Mouse (Mus musculus) heart, embryonic 15.5 days (tissue): Measurements from ENCODE around the gene Trpm8. TPM values are rescaled to one million over a fixed set of nuclear protein-coding genes. Genes with fewer than 3 reads are reported as not detected.
A peak's percentile ranks its signal among the peaks of the same experiment; 100 is the strongest.

Experiments
- ATAC-seq: fragments of 200-750 bp; cut with Nextera tagmentation; replicated peaks from 2 replicates; pipeline ENCODE4 v1.8.0; 2017; ENCODE audit warnings: low read depth, moderate TSS enrichment; ENCODE audit not compliant: insufficient number of reproducible peaks, insufficient read depth, low FRiP score
- H3K27ac ChIP-seq: fragments of 300-500 bp; sonication (generic); 2 replicates; pipeline ENCODE4 v1.5.1; 2015; ENCODE audit warnings: mild to moderate bottlenecking, inconsistent platforms
- H3K27me3 ChIP-seq: fragments of 300-500 bp; sonication (generic); 2 replicates; pipeline ENCODE4 v1.6.1; 2015; ENCODE audit warnings: inconsistent platforms
- H3K36me3 ChIP-seq: fragments of 300-500 bp; sonication (generic); 2 replicates; pipeline ENCODE4 v1.6.1; 2015; ENCODE audit warnings: mild to moderate bottlenecking, inconsistent platforms
- H3K4me1 ChIP-seq: fragments of 300-500 bp; sonication (generic); replicated peaks from 2 replicates; pipeline ENCODE4 v1.6.1; 2015; ENCODE audit warnings: inconsistent platforms
- H3K4me2 ChIP-seq: fragments of 300-500 bp; sonication (generic); 2 replicates; pipeline ENCODE4 v1.6.1; 2015; ENCODE audit warnings: inconsistent platforms, mild to moderate bottlenecking, moderate library complexity
- H3K4me3 ChIP-seq: fragments of 300-500 bp; sonication (generic); 2 replicates; pipeline ENCODE4 v1.5.1; 2015; ENCODE audit warnings: mild to moderate bottlenecking, inconsistent platforms
- H3K9ac ChIP-seq: fragments of 300-500 bp; sonication (generic); 2 replicates; pipeline ENCODE4 v1.6.1; 2015; ENCODE audit warnings: mild to moderate bottlenecking, inconsistent platforms
- H3K9me3 ChIP-seq: fragments of 300-500 bp; sonication (generic); replicated peaks from 2 replicates; pipeline ENCODE4 v1.6.1; 2016; ENCODE audit warnings: inconsistent platforms
- WGBS: fragments of 180-500 bp; shearing (Covaris S2); methylation state at CpG from one replicate; pipeline ENCODE4 v1.1.7; 2015; ENCODE audit warnings: mixed read lengths; 5-methylcytosine and 5-hydroxymethylcytosine counted together
- polyA plus RNA-seq: library from polyadenylated mRNA; unstranded; fragments of >200 nt; fragmentation: Nextera tagmentation; extraction: Ambion mirVana; gene quantifications from 2 replicates; pipeline ENCODE4 v1.2.1, GENCODE M21; 2015

Trpm8 gene
- polyA plus RNA-seq, 1 experiment from 2014 or later: not detected

DNA sequence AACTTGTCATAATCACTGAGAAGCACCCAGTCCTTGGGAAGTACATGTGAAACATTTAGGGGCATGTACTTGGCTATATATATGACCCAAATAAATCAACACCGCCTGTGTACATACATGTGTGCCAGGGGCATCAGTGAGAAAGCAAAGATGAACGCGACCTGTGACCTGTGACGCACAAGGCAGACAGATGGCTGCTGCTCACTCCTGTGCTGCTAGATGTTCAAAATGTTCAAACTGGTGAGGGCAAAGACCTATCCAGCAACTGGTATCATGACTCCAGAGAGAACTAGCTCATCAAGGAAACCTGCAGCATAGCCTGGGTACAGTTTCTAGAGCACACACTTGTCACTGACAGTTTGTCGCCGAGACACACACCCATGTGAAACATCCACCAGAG is 10.0 kb upstream of the Trpm8 start:
- ATAC-seq: no peak
- Histone ChIP-seq H3K36me3 (peaks cover 85% of the 10 kb centered on the region), H3K9me3 (no peaks in the 10 kb centered on the region), H3K27ac (no peak overlapping the region), H3K9ac (no peak overlapping the region), H3K27me3 (no peaks in the 10 kb centered on the region), H3K4me2 (no peak overlapping the region), H3K4me1 (peaks cover 3% of the 10 kb centered on the region), H3K4me3 (no peak overlapping the region)
- 91% methylated on average over 6 of the region's 6 CpGs for WGBS

GRCm38 (mm10) chr1:88268070-88268469 is 9.4 kb upstream of the Trpm8 start:
- no peaks in the 10 kb centered on the region for H3K9me3 ChIP-seq
- H3K36me3 ChIP-seq: peaks cover 84% of the 10 kb centered on the region
- H3K4me1 ChIP-seq: no peaks in the 10 kb centered on the region
- WGBS: 83% methylated on average over 6 of the region's 6 CpGs
- no peaks in the 10 kb centered on the region for H3K27me3 ChIP-seq
- no peak overlapping the region for H3K4me2 ChIP-seq
- H3K4me3 ChIP-seq: no peak overlapping the region
- no peak overlapping the region for H3K27ac ChIP-seq
- no peak for ATAC-seq
- H3K9ac ChIP-seq: no peak overlapping the region

DNA sequence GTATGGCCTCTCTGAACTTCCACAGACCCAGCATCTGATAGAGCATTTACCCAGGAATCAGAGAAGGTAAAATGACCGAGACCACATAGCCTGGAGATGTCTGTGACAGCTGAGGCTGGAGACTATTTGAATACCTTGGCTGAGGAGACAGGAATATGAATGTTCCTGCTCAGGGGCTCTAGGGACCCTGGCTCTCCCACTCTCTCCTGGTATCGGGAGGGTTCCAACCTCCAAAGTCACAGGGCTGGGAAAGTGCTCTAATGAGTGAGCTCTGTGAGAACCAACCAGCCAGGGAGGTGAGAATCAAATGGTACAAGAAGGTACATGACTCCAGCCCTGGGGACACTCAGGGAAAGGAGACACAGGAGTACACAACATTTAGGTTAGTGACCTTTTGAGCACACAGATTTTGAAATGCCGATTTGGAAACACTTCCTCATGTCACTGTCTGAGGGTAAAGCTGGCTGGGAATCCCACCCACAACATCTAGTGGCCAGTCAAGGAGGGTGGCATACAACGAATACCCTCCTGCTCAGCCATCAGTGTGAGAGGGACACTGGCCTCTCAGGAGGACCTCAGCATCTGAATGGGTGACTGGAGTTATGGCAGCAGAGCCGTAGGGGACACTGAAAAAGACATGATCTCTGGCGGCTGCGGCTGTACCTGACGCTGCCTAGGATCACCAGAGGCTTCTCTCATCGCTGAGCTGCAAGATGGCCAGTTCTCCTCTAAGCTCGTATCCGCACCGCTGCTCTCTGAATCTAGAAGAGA is 7.7 kb upstream of the Trpm8 start:
- WGBS: 88% methylated on average over 12 of the region's 12 CpGs

GRCm38 (mm10) chr1:88272851-88273250 is 4.6 kb upstream of the Trpm8 start:
- Histone ChIP-seq H3K27me3 (no peaks in the 10 kb centered on the region), H3K27ac (no peak overlapping the region), H3K9ac (no peak overlapping the region), H3K4me1 (peaks cover 22% of the 10 kb centered on the region), H3K4me2 (no peak overlapping the region), H3K9me3 (no peaks in the 10 kb centered on the region), H3K36me3 (peaks cover 52% of the 10 kb centered on the region), H3K4me3 (no peak overlapping the region)
- no peak for ATAC-seq
- 61% methylated on average over 4 of the region's 4 CpGs for whole genome bisulfite sequencing

More for the DNA sequence above, 7.7 kb upstream of the Trpm8 start:
- H3K9ac ChIP-seq: no peak overlapping the region
- H3K27me3 ChIP-seq: no peaks in the 10 kb centered on the region
- no peaks in the 10 kb centered on the region for H3K9me3 ChIP-seq
- H3K4me3 ChIP-seq: no peak overlapping the region
- no peaks in the 10 kb centered on the region for H3K4me1 ChIP-seq
- H3K27ac ChIP-seq: no peak overlapping the region
- H3K4me2 ChIP-seq: no peak overlapping the region
- H3K36me3 ChIP-seq: peaks cover 83% of the 10 kb centered on the region
- no peak for ATAC-seq

- Histone ChIP-seq H3K4me1 (peaks cover 24% of the 10 kb centered on the region), H3K4me3 (no peak overlapping the region), H3K4me2 (no peak overlapping the region), H3K36me3 (peaks cover 47% of the 10 kb centered on the region), H3K9me3 (no peaks in the 10 kb centered on the region), H3K27ac (no peak overlapping the region), H3K27me3 (no peaks in the 10 kb centered on the region), H3K9ac (no peak overlapping the region)
- no peak for ATAC-seq
- WGBS: 97% methylated on average over 3 of the region's 3 CpGs
Measured at GRCm38 (mm10) chr1:88273326-88273725, 4.1 kb upstream of the Trpm8 start.

DNA sequence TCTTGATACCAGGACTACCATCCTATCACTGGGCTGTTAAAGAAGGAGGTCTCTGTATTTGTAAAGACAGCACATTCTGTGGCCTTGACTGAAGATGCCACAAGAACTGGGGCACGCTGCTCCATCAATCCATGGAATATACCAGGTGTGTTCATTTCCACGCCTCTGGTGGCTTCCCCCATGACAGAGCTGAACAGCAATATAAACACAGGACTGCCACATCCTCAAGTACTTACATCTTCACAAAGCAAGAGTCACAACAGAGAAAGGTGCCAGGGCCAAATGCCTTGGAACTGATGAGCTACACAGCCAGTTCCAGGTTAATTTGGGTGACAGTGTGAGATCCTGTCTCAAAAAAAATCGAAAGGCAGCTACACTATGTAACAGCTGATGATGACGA is 3.6 kb upstream of the Trpm8 start:
- 83% methylated on average over 4 of the region's 4 CpGs for WGBS
- no peaks in the 10 kb centered on the region for H3K9me3 ChIP-seq
- H3K9ac ChIP-seq: no peak overlapping the region
- H3K36me3 ChIP-seq: peaks cover 42% of the 10 kb centered on the region
- no peak overlapping the region for H3K4me2 ChIP-seq
- H3K27ac ChIP-seq: no peak overlapping the region
- no peaks in the 10 kb centered on the region for H3K27me3 ChIP-seq
- ATAC-seq: no peak
- H3K4me1 ChIP-seq: peaks cover 24% of the 10 kb centered on the region
- H3K4me3 ChIP-seq: no peak overlapping the region

DNA sequence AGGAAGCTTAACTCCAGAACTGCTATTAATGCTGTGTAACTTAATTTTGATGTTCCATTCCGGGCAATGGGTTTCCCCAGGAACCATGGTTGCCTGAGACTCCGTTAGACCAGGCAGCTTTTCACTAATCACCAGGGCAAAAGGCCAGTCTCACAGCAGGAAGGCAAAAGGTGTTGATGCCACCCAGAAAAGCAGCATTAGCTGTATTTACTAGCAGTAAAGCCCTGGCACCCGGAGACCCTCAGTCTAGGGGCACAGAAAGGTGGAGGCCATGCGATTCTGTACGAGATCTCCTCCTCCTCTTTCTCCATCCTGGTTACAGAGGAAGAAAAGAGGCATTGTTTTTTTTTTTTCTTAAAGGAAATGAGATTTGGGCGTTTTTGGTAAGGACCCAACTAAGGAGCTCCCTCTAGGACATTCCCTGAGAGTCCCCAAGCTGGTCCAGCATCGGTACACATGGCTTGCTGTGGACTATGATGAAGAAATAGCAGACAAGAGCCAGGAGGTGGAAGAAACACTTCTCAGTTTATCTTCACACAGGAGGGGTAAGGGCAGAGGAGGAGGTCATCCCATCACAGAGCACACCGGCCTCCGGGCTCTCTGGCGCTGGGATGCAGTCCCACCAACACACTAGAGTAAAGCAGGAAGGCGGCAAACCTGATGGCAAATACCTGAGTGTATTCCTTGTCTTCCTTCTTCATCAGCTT is 2.9 kb upstream of the Trpm8 start:
- Histone ChIP-seq H3K27me3 (no peaks in the 10 kb centered on the region), H3K9ac (no peak overlapping the region), H3K4me3 (no peak overlapping the region), H3K9me3 (no peaks in the 10 kb centered on the region), H3K4me1 (peaks cover 24% of the 10 kb centered on the region), H3K4me2 (no peak overlapping the region), H3K36me3 (peaks cover 35% of the 10 kb centered on the region), H3K27ac (no peak overlapping the region)
- no peak for ATAC-seq
- 71% methylated on average over 11 of the region's 11 CpGs for WGBS

DNA sequence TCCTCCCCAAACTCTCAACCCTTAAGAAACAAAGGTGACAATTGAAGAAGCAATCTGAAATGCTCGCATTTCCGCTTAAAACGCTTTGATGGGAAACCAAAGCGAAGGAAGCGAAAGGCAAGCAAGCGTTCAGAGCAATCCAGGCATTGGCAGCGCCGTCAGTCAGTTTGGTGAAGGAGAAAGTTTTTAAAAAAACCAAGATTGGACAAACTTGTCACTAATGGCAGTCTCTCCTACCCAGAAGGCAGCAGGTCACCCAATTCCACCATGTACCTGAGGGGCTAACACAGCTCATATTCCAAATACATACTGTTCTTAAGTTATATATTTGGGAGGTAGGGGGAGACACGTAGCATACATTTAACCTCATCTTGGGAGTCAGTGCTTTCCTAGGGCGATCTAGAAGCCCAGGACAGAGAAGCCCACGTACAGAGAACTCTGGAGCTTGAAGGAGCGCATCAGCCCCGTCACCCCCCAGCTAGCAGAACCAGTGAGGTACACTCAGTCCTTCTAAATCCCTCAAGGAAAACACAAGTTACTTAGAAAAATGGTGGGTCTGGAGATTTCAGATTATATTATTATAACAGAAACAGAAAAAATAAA is 2.3 kb upstream of the Trpm8 start:
- peaks cover 30% of the 10 kb centered on the region for H3K36me3 ChIP-seq
- peak overlapping the region; percentile 67; the same call in 1 of the 2 replicates for H3K9ac ChIP-seq
- no peaks in the 10 kb centered on the region for H3K9me3 ChIP-seq
- WGBS: 68% methylated on average over 13 of the region's 13 CpGs
- peak overlapping the region; percentile 60 for H3K4me2 ChIP-seq
- no peak overlapping the region for H3K27ac ChIP-seq
- H3K27me3 ChIP-seq: no peaks in the 10 kb centered on the region
- no peak overlapping the region for H3K4me3 ChIP-seq
- no peak for ATAC-seq
- H3K4me1 ChIP-seq: peaks cover 24% of the 10 kb centered on the region

DNA sequence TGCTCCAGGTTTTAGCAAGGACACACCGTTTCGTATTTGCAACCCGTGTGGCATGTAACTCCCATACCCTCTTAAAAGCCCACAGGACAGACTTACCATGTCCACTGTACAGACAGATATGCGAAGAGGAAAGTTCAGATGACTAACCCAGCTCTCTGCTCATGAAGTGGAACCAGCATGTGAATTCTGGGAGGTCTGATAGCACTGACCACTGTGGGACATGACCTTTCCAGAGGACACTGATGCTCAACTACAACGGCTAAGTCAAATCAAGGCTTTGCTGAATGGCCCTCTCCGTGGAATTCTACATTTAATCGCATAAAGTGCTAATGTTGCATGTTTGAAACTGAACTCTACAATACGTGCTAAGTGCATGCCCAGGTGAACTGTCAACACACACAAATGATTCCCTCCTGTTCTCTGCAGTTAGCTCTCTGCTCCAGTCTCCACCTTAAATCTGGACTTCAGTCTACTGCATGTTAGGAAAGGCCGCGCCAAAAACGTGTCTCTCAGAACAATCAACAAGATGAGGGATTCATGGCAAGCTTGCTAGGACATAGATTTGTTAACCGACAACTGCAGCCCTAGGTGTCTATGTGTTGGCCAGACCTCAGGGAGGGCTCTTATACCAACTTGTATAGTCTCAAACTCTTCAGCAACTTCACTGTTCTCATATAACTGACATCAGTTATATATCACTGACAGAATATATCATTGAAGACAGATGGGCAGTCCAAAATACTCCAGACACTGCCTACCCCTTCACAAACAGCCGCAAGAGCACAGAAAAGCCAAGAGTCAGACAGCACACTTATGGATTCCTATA is 1.6 kb upstream of the Trpm8 start:
- Histone ChIP-seq H3K27ac (no peak overlapping the region), H3K4me2 (peak overlapping the region; percentile 60), H3K9me3 (no peaks in the 10 kb centered on the region), H3K9ac (peak overlapping the region; percentile 67), H3K4me3 (peak overlapping the region; percentile 50), H3K36me3 (peaks cover 30% of the 10 kb centered on the region), H3K27me3 (no peaks in the 10 kb centered on the region), H3K4me1 (peaks cover 24% of the 10 kb centered on the region)
- ATAC-seq: no peak
- WGBS: 60% methylated on average over 13 of the region's 13 CpGs

DNA sequence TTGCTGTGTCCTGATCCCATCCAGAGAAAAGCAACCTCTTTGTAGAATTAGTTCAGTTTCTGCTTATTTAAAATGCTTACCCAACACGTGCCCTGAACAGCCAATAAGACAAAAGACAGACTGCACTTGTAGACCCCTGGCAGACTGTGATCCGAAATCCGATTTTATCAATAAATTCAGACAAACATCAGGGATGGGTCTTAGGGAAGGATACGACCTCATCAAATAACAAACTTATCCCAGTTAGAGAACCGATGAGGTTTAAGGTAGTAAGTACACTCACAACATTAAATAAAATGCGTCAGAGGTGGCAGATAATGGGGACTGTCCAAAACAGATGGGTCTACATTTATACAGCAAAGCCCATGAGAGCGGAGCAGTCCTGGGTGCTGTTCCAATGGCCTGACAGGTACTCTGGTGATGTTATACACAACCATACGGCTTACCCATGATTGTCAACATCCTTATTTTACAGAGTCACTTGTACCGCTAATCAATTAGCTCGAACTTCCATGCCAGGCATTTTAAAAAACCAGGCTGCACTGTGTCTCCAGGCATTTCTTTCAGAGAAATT is 850 bp upstream of the Trpm8 start:
- WGBS: 20% methylated on average over 10 of the region's 10 CpGs
- H3K4me2 ChIP-seq: peak overlapping the region; percentile 60
- peak; percentile 11; the same call in 1 of the 2 replicates for ATAC-seq
- no peaks in the 10 kb centered on the region for H3K27me3 ChIP-seq
- peaks cover 24% of the 10 kb centered on the region for H3K4me1 ChIP-seq
- H3K4me3 ChIP-seq: peak overlapping the region; percentile 50
- H3K27ac ChIP-seq: peak overlapping the region; percentile 79
- H3K9ac ChIP-seq: peak overlapping the region; percentile 67
- no peaks in the 10 kb centered on the region for H3K9me3 ChIP-seq
- H3K36me3 ChIP-seq: peaks cover 26% of the 10 kb centered on the region
